Mouse (Mus musculus): ENCODE measurements at regions not wholly inside any gene's neighbourhood (a gene's known extent, or its start where the extent isn't known, plus 50 kb on each side); places are given as distances from the start of the nearest gene placed in this dataset.

DNA sequence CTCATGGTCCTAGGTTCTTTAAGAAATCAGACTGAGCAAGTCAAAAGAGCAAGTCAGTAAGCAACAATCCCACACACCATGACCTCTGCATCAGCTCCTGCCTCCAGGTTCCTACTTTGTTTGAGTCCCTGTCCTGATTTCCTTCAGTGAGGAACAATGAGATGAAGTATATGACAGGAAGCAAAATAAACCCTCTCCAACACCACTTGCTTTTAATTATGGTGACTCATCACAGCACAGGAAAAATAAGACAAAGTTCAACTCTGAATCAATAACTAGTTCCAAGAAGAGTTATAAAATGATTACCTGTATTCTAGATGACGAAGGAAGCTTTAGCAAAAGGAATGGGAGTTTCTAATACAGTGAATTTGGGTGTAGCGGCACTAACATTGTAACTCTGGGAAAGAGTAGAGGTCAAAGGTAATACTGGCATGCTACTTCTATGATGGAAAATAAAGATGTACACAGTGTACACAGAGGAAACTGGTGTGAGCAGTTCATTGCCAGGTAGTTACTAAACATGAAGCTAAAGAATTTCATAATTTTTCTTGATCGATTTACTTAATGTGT is 248.2 kb upstream of the Atp2b1 start:
- DNase-seq = no peak

DNA sequence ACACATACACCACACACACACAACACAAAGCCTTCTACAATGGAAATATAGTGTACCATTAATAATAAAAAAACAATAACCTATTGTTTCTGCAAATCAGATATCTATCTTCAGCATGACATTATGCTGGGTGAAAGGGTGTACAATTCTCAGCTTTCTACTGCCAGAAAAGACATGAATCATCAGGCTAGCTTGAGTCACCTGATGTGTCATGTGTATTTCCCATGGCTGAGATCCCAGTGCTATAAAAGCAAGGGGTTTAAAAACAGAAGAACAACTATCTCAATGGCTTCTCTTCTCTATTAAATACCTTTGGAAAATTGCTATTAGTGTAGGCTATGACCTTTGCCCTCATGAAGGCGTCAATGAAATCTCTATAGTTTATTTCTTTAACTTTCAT is 246.5 kb upstream of the Atp2b1 start:
- DNase-seq = no peak

- DNase-seq = peak; percentile 35
Measured at GRCm38 (mm10) chr10:98674131-98674530, 240.1 kb upstream of the Atp2b1 start.

- DNase-seq = no peak
Measured at GRCm38 (mm10) chr10:98676907-98677306, 237.3 kb upstream of the Atp2b1 start.

DNA sequence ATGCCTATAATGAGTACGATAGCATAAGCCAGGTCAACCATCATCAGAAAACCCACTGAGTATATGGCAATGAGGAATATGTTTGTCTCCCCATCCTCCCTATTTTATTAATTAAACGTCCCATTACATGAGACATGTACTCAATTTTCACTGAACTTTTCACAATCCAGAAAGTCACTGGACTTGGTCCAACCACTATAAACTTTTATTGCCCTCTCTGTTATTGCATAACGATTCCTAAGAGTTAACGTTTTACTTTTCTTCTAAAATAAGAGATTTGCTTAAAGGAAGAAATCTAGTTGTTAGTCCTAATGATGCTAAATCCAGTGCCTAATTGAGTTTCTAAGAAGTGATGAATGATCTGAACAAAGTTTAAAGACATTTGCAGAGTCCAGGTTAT is 236.0 kb upstream of the Atp2b1 start:
- DNase-seq = no peak

GRCm38 (mm10) chr10:98682436-98682835 is 231.8 kb upstream of the Atp2b1 start:
- no peak for DNase-seq

GRCm38 (mm10) chr10:98684195-98684594 is 230.0 kb upstream of the Atp2b1 start:
- peak; percentile 50 for DNase-seq

DNA sequence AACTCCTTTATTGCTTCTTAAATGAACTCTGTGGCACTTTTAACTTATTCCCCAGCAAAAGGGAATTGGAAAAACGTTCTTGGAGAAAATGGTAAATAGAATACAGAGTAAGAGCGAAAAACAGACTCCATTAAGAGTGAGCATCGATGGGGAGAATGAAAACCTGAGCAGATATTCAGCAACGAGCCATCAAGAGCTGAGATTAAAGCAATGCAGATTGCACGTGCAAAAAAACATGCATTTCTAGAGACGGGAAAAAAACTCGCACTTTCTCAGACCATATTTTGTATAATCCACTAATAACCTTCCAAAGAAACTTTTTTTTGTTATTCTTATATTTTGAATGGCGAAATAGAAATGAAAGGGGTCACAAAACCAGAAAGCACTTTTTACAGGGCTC is 229.5 kb upstream of the Atp2b1 start:
- DNase-seq = no peak

- DNase-seq = no peak
Measured at GRCm38 (mm10) chr10:98685739-98686138, 228.5 kb upstream of the Atp2b1 start.

- no peak for DNase-seq
Measured at GRCm38 (mm10) chr10:98686370-98686769, 227.8 kb upstream of the Atp2b1 start.

- DNase-seq = peak; percentile 67
Measured at GRCm38 (mm10) chr10:98691816-98692215, 222.4 kb upstream of the Atp2b1 start.

DNA sequence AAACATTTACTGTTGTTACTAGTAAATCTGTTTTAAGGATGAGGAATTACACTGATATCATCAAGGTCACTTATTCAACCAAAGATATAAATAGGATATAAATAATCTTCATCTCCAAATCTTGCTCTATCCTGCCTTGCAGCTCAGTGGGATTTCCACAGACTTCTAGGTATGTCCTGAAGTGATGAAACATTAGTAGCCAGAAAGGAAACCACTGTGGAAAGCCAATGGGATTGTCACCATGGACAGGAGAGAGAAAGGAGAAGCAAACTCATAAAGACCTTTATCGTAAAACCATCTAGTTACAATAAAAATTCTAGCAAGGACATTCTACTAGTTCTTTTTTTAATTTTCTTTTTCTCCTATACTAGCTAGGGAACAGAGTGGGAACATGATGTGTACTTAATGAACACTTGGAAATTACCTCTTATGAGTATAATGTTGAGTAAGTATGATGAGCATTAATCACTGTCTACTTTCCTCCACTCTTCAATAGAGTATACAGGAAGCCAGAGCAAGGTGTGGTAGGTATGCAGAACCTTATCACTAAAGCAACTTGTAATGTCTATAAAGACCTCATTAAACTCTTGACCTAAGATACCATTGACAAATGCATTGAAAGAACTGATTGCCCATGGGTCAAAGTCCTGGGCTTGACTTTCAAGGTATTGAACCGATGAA is 219.4 kb upstream of the Atp2b1 start:
- no peak for DNase-seq

GRCm38 (mm10) chr10:98695371-98695725 is 218.9 kb upstream of the Atp2b1 start:
- no peak for DNase-seq

- DNase-seq = no peak
Measured at GRCm38 (mm10) chr10:98697866-98698265, 216.3 kb upstream of the Atp2b1 start.

DNA sequence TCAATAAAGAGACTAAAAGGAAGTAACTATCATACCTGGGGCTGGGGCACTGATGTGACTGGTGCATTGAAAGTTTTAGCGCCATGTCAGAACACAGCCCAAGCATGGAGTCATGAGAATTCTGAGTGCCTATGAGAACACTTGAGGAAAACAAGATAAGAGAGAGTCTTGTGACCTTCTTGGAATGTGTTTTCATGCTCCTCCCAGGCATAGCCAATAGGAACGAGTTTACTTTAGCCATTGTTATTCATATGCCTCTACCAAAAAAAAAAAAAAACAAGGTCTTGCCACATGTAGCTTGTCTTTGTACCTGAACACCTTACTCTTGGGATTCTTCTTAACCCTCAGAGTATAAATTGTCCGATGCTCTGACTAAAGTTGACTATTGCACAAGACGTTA is 214.6 kb upstream of the Atp2b1 start:
- no peak for DNase-seq

DNA sequence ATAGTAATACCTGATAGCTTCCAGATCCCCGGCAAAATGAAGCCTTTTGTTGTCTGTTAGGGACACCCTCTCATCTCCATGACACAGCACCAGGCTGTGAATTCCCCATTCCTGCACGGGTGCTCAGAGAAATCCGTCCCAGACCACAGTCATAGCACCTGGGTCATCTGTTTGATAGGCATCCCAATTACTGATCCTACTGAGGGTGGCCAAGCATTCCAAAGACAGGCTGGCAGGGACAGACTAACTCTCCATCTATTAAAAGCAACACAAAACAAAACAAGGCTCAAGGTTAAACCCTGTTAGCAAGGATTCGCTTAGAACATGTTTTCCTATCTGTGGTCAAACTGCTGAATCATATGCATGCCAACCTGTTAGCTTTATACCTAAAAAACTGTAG is 213.8 kb upstream of the Atp2b1 start:
- DNase-seq = no peak

DNA sequence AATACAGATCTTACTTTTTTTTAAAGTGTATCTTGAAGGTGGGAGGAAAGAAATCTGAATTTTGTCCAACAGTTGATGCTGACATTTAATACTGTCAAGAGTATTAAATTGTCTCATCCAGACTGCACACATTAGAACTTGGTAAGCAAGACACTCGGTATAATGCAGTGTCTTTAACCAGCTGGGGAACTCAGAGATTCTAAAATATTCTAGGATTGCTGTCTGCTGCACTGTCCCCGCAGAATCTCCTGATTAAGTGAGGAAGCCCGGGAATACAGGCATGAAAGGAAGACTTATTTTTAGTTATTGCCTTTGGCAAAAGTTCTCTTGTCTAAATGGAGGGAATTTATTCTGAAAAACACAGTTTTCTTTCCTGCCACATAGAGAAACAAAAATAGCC is 212.9 kb upstream of the Atp2b1 start:
- DNase-seq = no peak

GRCm38 (mm10) chr10:98702470-98703215 is 211.6 kb upstream of the Atp2b1 start:
- no peak for DNase-seq

DNA sequence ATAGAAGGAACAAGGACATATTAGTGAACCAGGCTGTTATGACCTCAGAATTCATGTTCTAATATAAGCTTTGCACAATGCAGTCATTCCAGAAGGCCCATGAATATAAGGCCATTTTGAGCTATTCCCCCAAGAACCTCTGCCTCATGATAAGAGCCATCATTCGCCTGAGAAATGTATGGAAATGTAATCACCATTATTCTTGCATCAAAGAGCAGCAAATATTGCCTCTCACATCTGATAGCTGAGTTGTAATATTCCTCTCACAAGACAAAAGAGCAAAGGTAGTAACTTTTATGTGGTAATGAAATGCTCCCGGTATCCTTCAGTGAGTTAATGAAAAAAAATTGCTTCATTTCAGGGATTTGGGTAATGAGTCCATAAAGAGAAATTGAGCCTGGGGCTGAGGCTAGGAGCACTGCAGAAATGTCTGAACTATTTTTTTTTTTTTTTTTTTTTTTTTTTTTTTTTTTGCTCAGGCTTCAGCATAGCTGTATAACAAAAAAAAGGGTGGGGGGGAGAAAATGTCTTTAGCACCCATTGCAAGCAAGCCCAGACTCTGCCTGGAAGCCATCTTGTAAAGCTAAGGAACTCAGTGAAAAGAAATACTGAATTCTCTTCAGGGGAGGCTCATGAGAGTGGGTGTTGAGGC is 210.4 kb upstream of the Atp2b1 start:
- DNase-seq = no peak

DNA sequence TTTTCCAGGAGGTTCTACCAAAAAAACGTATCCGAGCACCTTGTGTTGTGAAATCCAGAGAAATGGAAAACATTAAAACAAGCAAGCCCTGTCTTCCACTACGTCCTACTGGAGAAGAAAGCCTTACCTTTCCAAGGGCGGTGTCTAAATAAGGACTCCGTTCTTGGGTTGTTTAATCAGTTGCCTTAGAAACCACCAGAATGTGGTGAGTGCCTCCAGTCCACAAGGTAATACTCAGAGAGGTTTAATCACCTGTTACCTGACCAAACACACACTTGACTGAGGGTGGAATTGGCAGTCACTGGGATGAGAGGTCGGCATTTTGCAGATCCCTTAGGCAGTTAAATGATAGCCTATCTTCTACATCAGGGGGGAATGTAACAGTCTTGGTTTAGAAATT is 209.6 kb upstream of the Atp2b1 start:
- DNase-seq = no peak

GRCm38 (mm10) chr10:98717856-98718255 is 196.3 kb upstream of the Atp2b1 start:
- DNase-seq = no peak

DNA sequence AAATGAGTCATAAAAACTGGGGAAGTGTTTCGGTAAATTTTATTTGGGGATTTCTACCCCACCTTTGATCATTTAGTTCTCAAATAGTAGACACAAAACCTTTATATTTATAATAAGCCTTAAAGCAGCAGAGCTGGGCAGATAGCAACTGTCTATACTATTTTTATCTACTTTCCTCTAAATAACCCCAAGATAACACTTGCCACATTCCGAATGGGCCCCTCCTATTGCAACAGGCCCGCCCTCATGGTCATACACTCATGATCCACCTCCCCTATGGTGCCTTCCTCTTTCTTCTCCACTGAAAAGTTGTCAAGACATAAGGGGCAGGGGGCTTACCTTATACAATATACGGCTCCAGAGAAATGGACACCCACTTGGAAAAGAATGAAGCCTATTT is 195.5 kb upstream of the Atp2b1 start:
- no peak for DNase-seq

DNA sequence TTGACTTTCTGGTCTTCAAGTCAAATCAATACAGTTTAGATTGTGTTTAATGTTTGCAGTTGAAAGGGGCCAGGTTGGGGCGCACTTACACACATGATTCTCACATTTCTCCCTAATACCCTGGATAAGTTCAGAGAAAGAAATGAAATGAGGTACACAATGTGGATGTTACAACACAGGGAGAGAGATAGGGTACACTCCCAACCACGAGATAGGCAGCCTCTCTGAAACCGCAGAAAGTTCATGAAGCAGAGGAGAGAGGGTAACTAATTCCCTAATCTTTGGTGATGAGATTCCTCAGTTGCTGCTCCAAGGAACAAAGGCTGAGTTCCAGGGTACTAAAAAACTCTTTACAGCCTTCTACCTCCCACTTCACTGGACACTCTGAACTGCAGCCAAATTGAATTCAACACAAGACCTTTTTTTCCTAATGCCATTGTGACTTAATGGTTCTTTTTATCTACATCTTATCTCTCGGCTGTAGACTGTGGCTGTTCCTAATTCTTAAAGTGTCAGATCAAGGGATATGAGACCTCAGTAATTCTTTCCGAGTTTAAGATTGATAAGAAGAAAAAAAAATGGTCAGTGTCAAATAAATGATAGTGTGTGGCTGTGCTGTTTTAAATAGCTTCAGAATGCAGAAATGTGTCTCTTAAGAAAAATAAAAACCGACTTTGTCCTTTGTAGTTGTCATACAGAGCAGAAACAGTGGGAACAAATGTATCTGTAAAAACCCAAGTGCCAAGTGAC is 193.8 kb upstream of the Atp2b1 start:
- no peak for DNase-seq

All from lung, postnatal 14 days (tissue).